Mouse (Mus musculus) layer of hippocampus, adult 9-10 months (tissue): Measurements from ENCODE around the gene Defb13.
"Not testable (repeated sequence)": the region's sequence is repeated elsewhere in the genome, so short reads cannot be mapped to it uniquely, and the experiment has no call there.

Source experiments
- DNase-seq: peaks from one replicate; pipeline ENCODE4 v3.0.0; 2022; ENCODE audit warnings: low spot score

The Defb13 gene

GRCm38 (mm10) chr8:21946462-21946861 lies at the start of gene Defb13:
Defb13 (plus strand) TSS chr8:21946762.
- DNase-seq: no peak

GRCm38 (mm10) chr8:21906290-21906689 lies 40.3 kb upstream of the Defb13 start, which contains the start of gene Defb11:
Defb11 (minus strand) TSS chr8:21906412.
- not testable (repeated sequence) for DNase-seq

- DNase-seq: no peak
Observed at GRCm38 (mm10) chr8:21911931-21912330, 34.6 kb upstream of the Defb13 start.

GRCm38 (mm10) chr8:21912554-21912953 lies 34.0 kb upstream of the Defb13 start:
- DNase-seq: no peak

GRCm38 (mm10) chr8:21915625-21916024 lies 30.9 kb upstream of the Defb13 start:
- no peak for DNase-seq

GRCm38 (mm10) chr8:21930754-21931153 lies 15.8 kb upstream of the Defb13 start:
- DNase-seq: not testable (repeated sequence)

- no peak for DNase-seq
Observed at GRCm38 (mm10) chr8:21932610-21933009, 14.0 kb upstream of the Defb13 start, which contains the start of gene Defb15. Defb15 (minus strand) TSS chr8:21932710.

GRCm38 (mm10) chr8:21938052-21938451 lies 8.5 kb upstream of the Defb13 start, which contains the start of gene Defb35:
Defb35 (plus strand) TSS chr8:21938352.
- not testable (repeated sequence) for DNase-seq

GRCm38 (mm10) chr8:21947311-21948017 lies 902 bp downstream of the Defb13 start:
- DNase-seq: no peak

- peak; percentile 15 for DNase-seq
Observed at GRCm38 (mm10) chr8:21955321-21955720, 8.8 kb downstream of the Defb13 start.

- DNase-seq: no peak
Observed at GRCm38 (mm10) chr8:21956336-21956735, 9.8 kb downstream of the Defb13 start.

GRCm38 (mm10) chr8:21958414-21958813 lies 11.9 kb downstream of the Defb13 start, which contains the start of gene Fam90a1a:
Fam90a1a (plus strand) TSS chr8:21958714.
- no peak for DNase-seq

GRCm38 (mm10) chr8:21966646-21967045 lies 20.1 kb downstream of the Defb13 start:
- no peak for DNase-seq

- no peak for DNase-seq
Observed at GRCm38 (mm10) chr8:21969475-21969874, 22.9 kb downstream of the Defb13 start, which contains the start of gene Ccdc70. Ccdc70 (plus strand) TSS chr8:21969775.

- DNase-seq: no peak
Observed at GRCm38 (mm10) chr8:21978193-21978592, 31.6 kb downstream of the Defb13 start.

GRCm38 (mm10) chr8:21981664-21982337 lies 35.2 kb downstream of the Defb13 start:
- peak; percentile 7 for DNase-seq

- peak; percentile 38 for DNase-seq
Observed at GRCm38 (mm10) chr8:21992184-21992583, 45.6 kb downstream of the Defb13 start.

GRCm38 (mm10) chr8:21995181-21995580 lies 48.6 kb downstream of the Defb13 start:
- no peak for DNase-seq
